Mouse (Mus musculus): ENCODE results near the gene Atp13a3. TPM values are rescaled to one million over a fixed set of nuclear protein-coding genes. Genes with fewer than 3 reads are reported as not detected.

The Atp13a3 gene
- 33.7 and 94.7 TPM in 2 replicates for polyA plus RNA-seq (2012; rRNA removed)

DNA sequence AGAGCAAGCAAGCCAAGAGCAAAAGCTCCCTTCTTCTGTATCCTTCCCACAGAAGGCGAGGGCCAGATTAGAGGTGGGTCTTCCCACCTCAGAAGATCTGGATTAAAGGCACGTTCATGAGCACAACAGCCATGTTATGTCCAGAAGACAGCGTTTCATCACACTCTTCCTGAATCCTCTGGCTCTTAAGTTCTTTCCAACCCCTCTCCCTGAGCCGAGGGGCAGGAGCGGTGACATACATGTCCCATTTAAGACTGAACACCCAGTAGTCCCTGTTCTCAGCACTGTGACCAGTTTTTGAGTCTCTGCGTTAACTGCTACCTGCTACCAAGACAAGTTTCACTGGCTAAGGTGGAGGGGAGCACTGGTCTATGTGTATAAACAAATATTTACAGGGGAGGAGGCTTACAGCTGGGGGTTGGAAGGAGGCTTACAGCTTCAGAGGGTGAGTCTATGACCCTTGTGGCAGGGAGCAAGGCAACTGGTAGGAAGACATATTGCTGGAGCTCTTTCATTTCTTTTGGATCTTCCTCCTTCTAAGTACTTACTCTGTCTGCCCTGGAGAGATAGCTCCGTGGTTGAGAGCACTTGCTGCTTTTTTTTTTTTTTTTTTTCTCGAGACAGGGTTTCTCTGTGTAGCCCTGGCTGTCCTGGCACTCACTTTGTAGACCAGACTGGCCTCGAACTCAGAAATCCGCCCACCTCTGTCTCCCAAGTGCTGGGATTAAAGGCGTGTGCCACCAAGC, at the start of gene Atp13a3:
Gene Atp13a3 (minus strand): TSS at position 51 of the 746 bp plus-strand sequence.

DNA sequence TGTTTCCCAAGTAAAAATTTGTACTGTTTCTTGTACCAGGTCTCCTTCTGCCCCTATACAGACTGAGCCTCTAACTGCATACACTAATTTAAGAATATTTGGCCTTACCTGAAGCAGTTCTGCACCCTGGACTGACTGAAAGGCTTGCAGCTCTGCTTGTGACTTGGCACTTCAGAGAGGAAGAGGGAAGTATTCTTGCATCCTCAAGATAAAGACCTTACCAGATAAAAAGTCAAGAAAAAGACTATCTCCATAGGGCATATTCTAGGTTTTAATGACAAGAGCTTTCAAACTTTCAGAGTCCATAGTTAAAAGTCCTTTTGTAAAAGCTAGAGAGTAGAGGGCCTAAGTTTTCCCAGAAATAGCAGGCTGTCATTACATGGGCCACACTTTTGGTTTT, 95.1 kb downstream of the Atp13a3 start, which contains the start of gene Gp5:
Gene Gp5 (minus strand): TSS at position 133 of the 400 bp plus-strand sequence.

DNA sequence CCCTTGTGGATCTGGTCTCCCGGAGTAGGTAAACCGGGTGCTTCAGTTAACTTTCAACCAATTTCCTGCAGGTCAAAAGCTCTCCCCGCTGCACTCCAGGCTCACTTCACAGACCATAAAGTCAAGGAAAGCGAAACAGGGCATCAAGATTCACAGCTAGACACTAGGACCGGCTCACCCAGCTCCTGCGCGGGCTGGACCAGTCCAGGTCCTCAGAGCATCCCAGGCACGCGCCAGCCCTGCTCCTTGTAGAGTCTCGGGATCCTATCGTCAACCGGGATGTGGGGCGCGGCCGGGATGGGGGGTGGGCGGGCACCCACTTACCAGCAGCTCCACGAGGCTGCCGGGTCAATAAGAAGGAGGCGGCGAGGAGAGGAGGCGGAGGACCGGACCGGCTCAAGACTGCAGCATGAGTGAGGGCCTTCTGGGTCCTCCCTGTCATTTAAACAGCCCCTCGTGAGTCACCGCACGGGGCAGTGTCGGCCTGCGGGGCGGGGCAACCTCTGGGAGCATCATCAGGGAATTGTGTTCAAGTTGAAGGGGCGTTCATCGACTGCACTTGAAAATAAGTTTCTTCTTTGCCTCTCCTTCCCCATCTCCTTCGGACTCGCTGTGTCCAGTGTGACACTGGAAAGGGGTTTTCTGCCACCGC, 122.8 kb downstream of the Atp13a3 start, which contains the start of gene Lrrc15:
Gene Lrrc15 (minus strand): TSS at position 413 of the 652 bp plus-strand sequence.

DNA sequence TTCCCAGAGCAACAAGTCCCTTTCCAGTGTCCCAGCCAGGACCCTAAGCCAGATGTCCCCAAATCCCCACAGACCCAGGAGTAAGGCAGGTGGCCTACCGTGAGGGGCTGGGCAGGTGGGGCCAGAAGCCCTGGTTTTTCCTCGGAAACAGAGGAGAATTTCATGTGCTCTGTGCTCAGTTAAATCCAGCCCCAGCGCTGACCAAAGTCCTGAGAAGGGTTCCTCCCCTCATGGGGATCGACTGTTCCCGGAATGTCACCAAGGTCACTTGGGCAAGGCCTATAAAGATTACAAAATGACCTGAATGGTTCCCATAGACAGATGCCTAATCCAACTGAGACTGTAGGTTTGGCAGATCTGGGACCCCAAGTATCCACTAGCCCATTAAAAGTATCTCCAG, 138.4 kb downstream of the Atp13a3 start, which contains the start of gene Cpn2:
Gene Cpn2 (minus strand): TSS at position 141 of the 400 bp plus-strand sequence.

Other genes with a start within 250 kb of the Atp13a3 start
- 0.21 TPM in 1 of 2 replicates, not detected in the other for gene Cpn2, start 138.5 kb downstream of the Atp13a3 start, polyA plus RNA-seq (2012; rRNA removed)
- gene Lrrc15, start 122.7 kb downstream of the Atp13a3 start, polyA plus RNA-seq (2012; rRNA removed) = 0.62 and 1.0 TPM in 2 replicates
- 0.48 and 1.5 TPM in 2 replicates for gene Gp5, start 95.2 kb downstream of the Atp13a3 start, polyA plus RNA-seq (2012; rRNA removed)
- 16.6 and 16.9 TPM in 2 replicates for gene Tmem44, start 144.9 kb upstream of the Atp13a3 start, polyA plus RNA-seq (2012; rRNA removed)
- gene Lsg1, start 181.6 kb upstream of the Atp13a3 start, polyA plus RNA-seq (2012; rRNA removed) = 13.7 and 14.3 TPM in 2 replicates
- gene Fam43a, start 193.7 kb upstream of the Atp13a3 start, polyA plus RNA-seq (2012; rRNA removed) = 44.3 and 59.0 TPM in 2 replicates

All from ovary, adult 2 months (tissue).